ENCODE assay signal across 12 mouse cellular contexts in the genomic region with DNA sequence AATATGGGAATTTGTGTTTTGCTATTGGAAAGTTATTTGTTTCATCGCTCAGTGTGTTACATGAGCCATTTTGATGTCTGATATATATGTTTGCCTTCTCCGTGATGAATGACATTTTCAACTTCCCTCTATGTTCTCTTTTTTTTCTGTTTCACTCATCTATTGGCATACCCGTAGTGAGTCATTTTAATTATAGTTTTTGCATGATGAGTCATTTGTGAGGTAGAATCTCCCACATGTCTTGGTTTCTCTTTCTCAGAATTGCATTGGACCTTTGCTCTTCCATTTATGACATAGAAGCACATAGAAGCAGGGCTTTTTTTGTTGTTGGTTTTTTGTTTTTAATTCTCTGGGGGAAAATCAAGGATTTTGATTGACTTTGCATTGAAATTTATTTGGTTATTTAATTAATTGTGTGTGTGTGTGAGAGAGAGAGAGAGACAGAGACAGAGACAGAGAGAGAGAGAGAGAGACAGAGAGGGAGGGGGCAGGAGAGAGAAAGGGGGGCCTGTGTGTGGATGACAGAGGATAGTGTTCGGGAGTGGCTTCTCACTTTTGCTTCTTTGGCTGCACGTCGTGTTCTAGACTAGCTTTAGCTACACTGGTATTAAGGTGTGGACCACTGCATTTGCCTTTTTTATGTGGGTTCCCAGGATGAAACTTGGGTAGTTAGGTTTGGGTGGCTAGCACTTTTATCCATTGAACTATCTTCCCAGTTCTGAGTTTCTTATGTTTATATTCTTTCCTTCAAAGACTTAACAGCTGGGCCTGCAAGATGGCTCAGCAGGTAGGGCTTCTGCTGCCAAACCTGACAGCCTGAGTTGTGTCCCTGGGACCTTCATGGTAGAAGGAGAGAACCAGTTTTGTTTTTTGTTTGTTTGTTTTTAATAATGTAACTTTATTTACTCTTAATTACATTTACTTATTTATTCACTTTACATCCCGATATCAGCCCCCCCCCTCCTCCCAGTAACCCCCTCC. TPM values are rescaled to one million over a fixed set of nuclear protein-coding genes. Genes with fewer than 3 reads are reported as not detected.
DNase-seq lines count a peak whose midpoint lies in the region; ATAC-seq and TF ChIP-seq lines count a peak whose summit lies in the region.
"Had no signal": no experiment of that assay in that cellular context is flagged by ENCODE, and none has a peak within 500 bp of the region (broad histone marks: within the 10 kb centered on the region; RNA-seq: fewer than 3 reads in every experiment).

No protein-coding gene starts in this region.

- no peak overlapping the region for H3K27ac ChIP-seq in left cerebral cortex, adult 2 months
- no peak overlapping the region for H3K27ac ChIP-seq in intestine, embryonic 16.5 days (ENCODE audit: low read length)
- H3K27ac ChIP-seq in gastrocnemius, adult 2 months: no peak overlapping the region
- H3K27ac ChIP-seq in forebrain, embryonic 12.5 days: no peak overlapping the region
- H3K27ac ChIP-seq: hindbrain, postnatal 0 days; limb, embryonic 15.5 days had no signal

- H3K4me3 ChIP-seq in left cerebral cortex, adult 2 months: no peak overlapping the region
- no peak overlapping the region for H3K4me3 ChIP-seq in intestine, embryonic 16.5 days (ENCODE audit: low read length)
- H3K4me3 ChIP-seq in gastrocnemius, adult 2 months: no peak overlapping the region
- no peak overlapping the region for H3K4me3 ChIP-seq in forebrain, embryonic 12.5 days (replicated peaks)
- H3K4me3 ChIP-seq: limb, embryonic 15.5 days had no signal

- no peaks in the 10 kb centered on the region for H3K9me3 ChIP-seq in intestine, embryonic 16.5 days (ENCODE audit: control insufficient read depth, low read length)
- H3K9me3 ChIP-seq in forebrain, embryonic 12.5 days: no peaks in the 10 kb centered on the region; the same call in 1 of the 2 replicates
- H3K9me3 ChIP-seq: limb, embryonic 15.5 days had no signal

- 67% methylated on average over 7 of the region's 7 CpGs for WGBS in intestine, embryonic 16.5 days
- WGBS in forebrain, embryonic 12.5 days: 84% methylated on average over 7 of the region's 7 CpGs

- ATAC-seq in intestine, embryonic 16.5 days: peak; percentile 64
- ATAC-seq in forebrain, embryonic 12.5 days (ENCODE audit: low FRiP score): no peak
- ATAC-seq: hindbrain, postnatal 0 days had no signal

- H3K36me3 ChIP-seq in intestine, embryonic 16.5 days (ENCODE audit: control insufficient read depth, insufficient read depth, low read length): no peaks in the 10 kb centered on the region
- no peaks in the 10 kb centered on the region for H3K36me3 ChIP-seq in forebrain, embryonic 12.5 days (replicated peaks)

- no peaks in the 10 kb centered on the region for H3K4me1 ChIP-seq in intestine, embryonic 16.5 days (ENCODE audit: control insufficient read depth, insufficient read depth, low read length)
- H3K4me1 ChIP-seq in forebrain, embryonic 12.5 days: no peaks in the 10 kb centered on the region
- H3K4me1 ChIP-seq: limb, embryonic 15.5 days had no signal

- DNase-seq in left cerebral cortex, postnatal 4 days: peak; percentile 31
- DNase-seq in left cerebral cortex, adult 2 months (ENCODE audit: extremely low spot score in 1 of 2, low spot score in 2 of 2): no peak
- DNase-seq in cerebellum, adult 8-10 months: peak; percentile 65
- no peak for DNase-seq in gastrocnemius, adult 2 months
- no peak for DNase-seq in urinary bladder, adult 2 months (ENCODE audit: low spot score)
- no peak for DNase-seq in gastrocnemius, postnatal 14 days
- DNase-seq: layer of hippocampus, adult 9-11 months; thymus, postnatal 36 days had no signal

- H3K4me2 ChIP-seq in intestine, embryonic 16.5 days (ENCODE audit: low read depth, low read length): no peak overlapping the region
- H3K4me2 ChIP-seq in forebrain, embryonic 12.5 days: no peak overlapping the region
- H3K4me2 ChIP-seq: limb, embryonic 15.5 days had no signal

- intact Hi-C loops in left cerebral cortex, postnatal 4 days (cut with DNase I): no loop called here
- intact Hi-C loops in left cerebral cortex, adult 2 months (cut with DNase I): no loop called here
- intact Hi-C loops in gastrocnemius, adult 2 months (cut with DNase I): no loop called here
- intact Hi-C loops in gastrocnemius, postnatal 14 days (cut with DNase I; ENCODE audit: low total_unique reads): no loop called here

- no peaks in the 10 kb centered on the region for H3K27me3 ChIP-seq in intestine, embryonic 16.5 days (replicated peaks; ENCODE audit: control insufficient read depth, insufficient read depth, low read length)
- no peaks in the 10 kb centered on the region for H3K27me3 ChIP-seq in forebrain, embryonic 12.5 days
- H3K27me3 ChIP-seq: limb, embryonic 15.5 days had no signal

- H3K9ac ChIP-seq in intestine, embryonic 16.5 days (ENCODE audit: low read depth, low read length): no peak overlapping the region
- H3K9ac ChIP-seq in forebrain, embryonic 12.5 days: no peak overlapping the region
- H3K9ac ChIP-seq: limb, embryonic 15.5 days had no signal

- TF ChIP-seq CTCF in left cerebral cortex, adult 2 months (IDR thresholded peaks at IDR 0.05): no peak
- TF ChIP-seq CTCF in gastrocnemius, adult 2 months (IDR thresholded peaks at IDR 0.05): no peak

RNA-seq across cellular contexts. Expression of gene Atp11b, which starts 11.0 kb away (rescaled TPM):
- 100 to 1,000 TPM; 119 to 130 TPM for total RNA-seq in left cerebral cortex, postnatal 4 days (2021)
- 100 to 1,000 TPM; 110 to 123 TPM for total RNA-seq in left cerebral cortex, adult 2 months (2021)
- 34.6 and 45.9 TPM in 2 replicates for polyA plus RNA-seq in intestine, embryonic 16.5 days (2015; fragmentation: Nextera tagmentation; extraction: Ambion mirVana)
- 10 to 100 TPM; 18.8 to 20.2 TPM for total RNA-seq in gastrocnemius, adult 2 months (2021)
- 38.3 and 43.9 TPM in 2 replicates for polyA plus RNA-seq in urinary bladder, adult 2 months (2012; rRNA removed)
- 29.0 and 34.0 TPM in 2 replicates for polyA plus RNA-seq in forebrain, embryonic 12.5 days (2016; fragmentation: Nextera tagmentation; extraction: Ambion mirVana)
- 10 to 100 TPM; 19.3 to 22.2 TPM for total RNA-seq in gastrocnemius, postnatal 14 days (2021)

Comparison
In these comparisons a context has a peak if more than half of its experiments do, and no peak if none do; other contexts are left out.
1. DNase-seq: peak in left cerebral cortex, postnatal 4 days (single experiment) and cerebellum, adult 8-10 months (single experiment); none in left cerebral cortex, adult 2 months (0 of 2), gastrocnemius, adult 2 months (single experiment), urinary bladder, adult 2 months (single experiment) and gastrocnemius, postnatal 14 days (single experiment).
2. RNA of gene Atp11b, which starts 11.0 kb away (total RNA-seq): 119 to 130 TPM in left cerebral cortex, postnatal 4 days and 110 to 123 TPM in left cerebral cortex, adult 2 months; 19.3 to 22.2 TPM in gastrocnemius, postnatal 14 days and 18.8 to 20.2 TPM in gastrocnemius, adult 2 months; every median in the first group is over 4 times any median in the second.